Mouse (Mus musculus) NIH3T3 (cell line): Measurements from ENCODE around the gene Dffa.

Source experiments
- DNase-seq: peaks from one replicate; pipeline ENCODE4 v3.0.0-alpha.2; 2012; ENCODE audit warnings: low read depth

Gene Dffa

GRCm38 (mm10) chr4:149148084-149148483, 44.1 kb downstream of the Dffa start:
- DNase-seq: no peak

DNA sequence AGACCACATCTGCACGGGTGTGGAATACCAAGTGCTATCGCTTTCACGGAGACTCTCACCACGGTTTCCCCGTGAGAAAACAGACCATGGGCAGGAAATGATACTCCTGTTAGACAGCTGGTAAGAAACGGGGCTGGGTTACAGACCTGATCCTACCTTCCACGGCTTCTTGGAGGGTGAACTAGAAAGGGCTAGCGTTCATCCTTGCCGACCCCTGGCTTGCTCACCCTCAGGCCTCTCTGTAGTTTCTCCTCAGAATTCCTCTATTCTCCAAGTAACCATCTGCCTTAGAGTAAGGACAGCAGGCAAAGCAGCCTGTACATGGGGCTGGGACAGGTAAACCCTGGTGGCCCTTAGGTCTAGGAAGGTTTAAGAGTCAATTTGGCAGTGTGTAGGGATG, 45.2 kb downstream of the Dffa start:
- DNase-seq: no peak

DNA sequence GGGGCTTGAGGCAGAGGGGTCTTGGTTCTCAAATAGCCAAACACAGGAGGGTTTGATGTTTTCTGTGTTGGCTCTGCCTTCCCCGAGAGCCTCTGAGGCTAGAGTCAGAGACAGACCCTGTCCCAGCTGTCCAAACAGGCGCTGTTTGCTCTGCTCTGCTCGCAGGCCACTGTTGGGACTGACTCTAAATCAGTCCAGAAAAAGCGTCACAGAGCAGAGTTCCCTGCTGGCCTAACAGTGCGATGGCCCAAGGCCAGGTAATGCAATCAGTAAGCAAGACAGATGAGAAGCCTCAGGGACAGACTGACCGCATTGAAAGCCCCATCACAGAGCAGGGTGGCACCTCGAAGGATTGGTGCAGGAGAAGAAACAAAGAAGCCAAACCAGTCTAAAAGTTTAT, 45.7 kb downstream of the Dffa start:
- DNase-seq: no peak

GRCm38 (mm10) chr4:149150256-149150655, 46.3 kb downstream of the Dffa start:
- no peak for DNase-seq

GRCm38 (mm10) chr4:149150721-149151120, 46.8 kb downstream of the Dffa start:
- DNase-seq: no peak

GRCm38 (mm10) chr4:149154859-149155258, 50.9 kb downstream of the Dffa start:
- no peak for DNase-seq

GRCm38 (mm10) chr4:149155711-149156110, 51.8 kb downstream of the Dffa start:
- DNase-seq: no peak

GRCm38 (mm10) chr4:149157415-149157973, 53.5 kb downstream of the Dffa start:
- no peak for DNase-seq

DNA sequence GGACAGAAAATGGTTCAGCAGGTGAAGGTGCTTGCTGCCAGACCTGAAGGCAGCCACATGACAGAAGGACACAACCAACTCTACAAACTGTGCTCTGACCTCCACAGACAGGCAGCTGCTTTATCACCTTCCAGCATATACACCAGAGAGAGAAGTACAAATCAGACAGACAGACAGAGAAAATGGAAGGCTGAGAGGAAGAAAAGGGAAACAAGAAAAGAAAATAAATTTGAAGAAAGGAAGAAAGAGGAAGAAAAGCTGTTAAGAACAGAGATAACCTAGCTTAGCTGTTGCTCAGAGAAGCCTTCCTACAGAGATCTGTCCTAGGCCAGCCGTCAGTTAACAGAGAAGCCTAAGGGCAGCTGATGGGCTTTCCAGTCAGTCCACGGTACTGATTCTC, 55.3 kb downstream of the Dffa start:
- no peak for DNase-seq

DNA sequence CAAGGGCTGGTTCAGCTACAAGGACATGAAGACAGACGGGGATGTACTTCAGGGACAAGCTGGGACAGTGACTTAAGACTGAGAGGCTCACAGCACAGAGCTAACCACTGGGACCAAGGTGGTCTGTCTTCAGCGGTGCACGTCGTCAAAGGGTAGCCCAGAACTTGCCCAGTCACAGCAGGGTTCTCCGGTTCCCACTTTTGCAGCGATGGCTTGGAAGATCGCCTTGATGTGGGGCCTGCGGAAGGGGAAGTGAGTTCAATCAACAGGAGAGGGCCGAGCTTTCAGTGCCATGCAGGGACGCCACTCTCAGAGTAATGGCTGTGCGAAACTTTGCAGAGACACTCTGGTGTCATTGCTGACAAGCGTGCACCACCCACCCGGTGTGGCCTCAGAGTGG, 55.9 kb downstream of the Dffa start:
- DNase-seq: no peak

- DNase-seq: no peak
Measured at GRCm38 (mm10) chr4:149161166-149161565, 57.2 kb downstream of the Dffa start.

DNA sequence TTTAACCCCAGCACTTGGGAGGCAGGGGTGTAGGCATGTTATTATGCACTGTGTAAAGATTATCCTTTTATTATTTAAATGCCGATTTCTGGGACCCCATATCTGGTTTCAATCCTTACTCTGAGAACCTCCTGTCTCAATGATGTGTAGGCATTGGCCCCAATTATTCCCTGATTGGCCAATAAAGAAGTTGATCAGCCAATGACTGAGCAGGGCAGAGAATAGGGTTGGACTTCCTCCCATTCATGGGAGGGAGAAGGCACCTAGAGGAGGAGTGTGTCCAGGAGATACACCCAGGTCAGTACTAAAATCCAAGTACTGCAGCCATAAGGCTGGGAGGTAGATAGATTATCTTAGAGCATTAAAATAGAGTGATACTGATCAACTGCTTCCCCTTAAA, 59.2 kb downstream of the Dffa start:
- no peak for DNase-seq

GRCm38 (mm10) chr4:149164150-149164549, 60.2 kb downstream of the Dffa start:
- no peak for DNase-seq

- DNase-seq: peak; percentile 97
Measured at GRCm38 (mm10) chr4:149166215-149166946, 62.4 kb downstream of the Dffa start, which contains the start of gene Pgd. Pgd (minus strand) TSS chr4:149166771.

DNA sequence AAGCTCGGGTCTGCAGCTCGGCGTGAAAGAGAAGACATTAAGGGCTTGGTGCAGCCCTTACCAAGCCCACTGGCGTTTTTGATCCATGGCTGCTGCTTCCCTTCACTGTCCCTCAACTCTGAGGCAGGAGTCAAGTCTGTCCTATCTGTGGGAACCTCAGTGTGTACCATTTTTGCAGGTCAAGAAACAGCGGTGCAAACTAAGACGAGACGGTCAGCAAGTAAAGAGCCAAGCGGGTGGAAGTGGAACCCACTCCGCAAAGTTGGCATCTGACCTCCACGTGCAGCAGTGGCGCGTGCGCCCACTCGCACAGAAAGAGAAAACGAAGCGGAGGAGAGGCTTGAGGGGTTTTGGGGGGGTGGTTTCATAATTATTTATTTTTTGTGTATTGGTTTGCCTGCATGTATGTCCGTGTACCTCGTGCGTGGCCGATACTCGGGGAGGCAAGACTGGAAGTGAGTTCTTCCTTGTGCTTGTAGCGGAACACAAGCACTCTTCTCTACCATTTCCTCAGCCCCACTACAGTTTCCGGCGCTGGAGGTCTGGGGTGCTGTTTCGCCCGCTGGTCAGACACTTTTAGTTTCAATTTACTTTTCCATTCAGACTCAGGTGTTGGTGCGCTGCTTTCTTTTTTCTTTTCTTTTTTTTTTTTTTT, 63.1 kb downstream of the Dffa start:
- DNase-seq: peak; percentile 39

DNA sequence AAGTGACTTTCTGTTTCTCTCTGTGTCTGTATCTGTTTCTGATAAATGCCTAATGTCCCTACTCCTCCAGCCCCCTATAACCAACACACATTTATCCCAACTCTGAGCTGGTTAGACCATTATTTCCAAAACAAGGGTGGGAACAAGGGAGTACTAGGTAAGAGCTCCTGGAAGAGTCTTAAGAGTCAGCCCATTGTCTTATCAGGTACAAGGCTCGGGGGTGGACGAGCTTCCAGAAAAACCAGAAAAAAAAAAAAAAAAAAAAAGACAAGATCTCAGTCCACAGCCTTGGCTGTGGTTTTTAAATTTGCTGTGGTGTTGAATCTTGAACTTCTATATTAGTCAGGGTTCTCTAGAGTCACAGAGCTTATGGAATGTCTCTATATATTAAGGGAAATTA, 64.1 kb downstream of the Dffa start:
- DNase-seq: no peak

GRCm38 (mm10) chr4:149169926-149170325, 66.0 kb downstream of the Dffa start:
- DNase-seq: peak; percentile 30
